Mouse (Mus musculus) limb, embryonic 13.5 days (tissue): Measurements from ENCODE around the gene Ptprg. TPM values are rescaled to one million over a fixed set of nuclear protein-coding genes. Genes with fewer than 3 reads are reported as not detected.

Source experiments
- ATAC-seq: fragments of 200-750 bp; cut with Nextera tagmentation; 2 replicates; pipeline ENCODE4 v1.8.0; 2017; ENCODE audit warnings: low read depth, moderate number of reproducible peaks, moderate TSS enrichment; ENCODE audit not compliant: low FRiP score
- H3K27ac ChIP-seq: fragments of 300-500 bp; sonication (generic); 2 replicates; pipeline ENCODE4 v1.5.1; 2015; ENCODE audit warnings: inconsistent platforms, mild to moderate bottlenecking, moderate library complexity
- H3K27me3 ChIP-seq: fragments of 300-500 bp; sonication (generic); 2 replicates; pipeline ENCODE4 v1.6.1; 2015; ENCODE audit warnings: mild to moderate bottlenecking, inconsistent platforms
- H3K36me3 ChIP-seq: fragments of 300-500 bp; sonication (generic); 2 replicates; pipeline ENCODE4 v1.6.1; 2015; ENCODE audit warnings: inconsistent platforms, mild to moderate bottlenecking, moderate library complexity
- H3K4me1 ChIP-seq: fragments of 300-500 bp; sonication (generic); 2 replicates; pipeline ENCODE4 v1.6.1; 2015; ENCODE audit warnings: inconsistent platforms
- H3K4me2 ChIP-seq: fragments of 300-500 bp; sonication (generic); replicated peaks from 2 replicates; pipeline ENCODE4 v1.6.1; 2015; ENCODE audit warnings: inconsistent platforms, mild to moderate bottlenecking, moderate library complexity
- H3K4me3 ChIP-seq: fragments of 300-500 bp; sonication (generic); 2 replicates; pipeline ENCODE4 v1.5.1; 2015; ENCODE audit warnings: moderate library complexity, mild to moderate bottlenecking, inconsistent platforms
- H3K9ac ChIP-seq: fragments of 300-500 bp; sonication (generic); 2 replicates; pipeline ENCODE4 v1.6.1; 2015; ENCODE audit warnings: mild to moderate bottlenecking, inconsistent platforms
- H3K9me3 ChIP-seq: fragments of 300-500 bp; sonication (generic); 2 replicates; pipeline ENCODE4 v1.6.1; 2016; ENCODE audit warnings: inconsistent platforms
- WGBS: fragments of 180-500 bp; shearing (Covaris S2); methylation state at CpG from one replicate; pipeline ENCODE4 v1.1.7; 2015; 5-methylcytosine and 5-hydroxymethylcytosine counted together
- polyA plus RNA-seq: library from polyadenylated mRNA; unstranded; fragments of >200 nt; fragmentation: Nextera tagmentation; extraction: Ambion mirVana; gene quantifications from 2 replicates; pipeline ENCODE4 v1.2.1, GENCODE M21; 2015

Ptprg gene
- polyA plus RNA-seq, 1 experiment from 2014 or later = 38.4 TPM

- Histone ChIP-seq H3K4me1 (peaks cover 38% of the 10 kb centered on the region), H3K9me3 (no peaks in the 10 kb centered on the region), H3K4me2 (no peak overlapping the region), H3K36me3 (no peaks in the 10 kb centered on the region), H3K4me3 (no peak overlapping the region), H3K27me3 (no peaks in the 10 kb centered on the region), H3K9ac (no peak overlapping the region), H3K27ac (no peak overlapping the region)
- no peak for ATAC-seq
- WGBS = 39% methylated on average over 3 of the region's 3 CpGs
Measured at GRCm38 (mm10) chr14:11857928-11858481, 304.7 kb downstream of the Ptprg start.

- H3K27ac ChIP-seq = no peak overlapping the region
- H3K9me3 ChIP-seq = no peaks in the 10 kb centered on the region
- H3K9ac ChIP-seq = no peak overlapping the region
- H3K36me3 ChIP-seq = no peaks in the 10 kb centered on the region
- WGBS = 90% methylated on average over 3 of the region's 3 CpGs
- no peak for ATAC-seq
- H3K4me3 ChIP-seq = no peak overlapping the region
- H3K27me3 ChIP-seq = no peaks in the 10 kb centered on the region
- H3K4me2 ChIP-seq = no peak overlapping the region
- peaks cover 50% of the 10 kb centered on the region for H3K4me1 ChIP-seq
Measured at GRCm38 (mm10) chr14:11863286-11863685, 310.0 kb downstream of the Ptprg start.

GRCm38 (mm10) chr14:11864840-11865239 lies 311.5 kb downstream of the Ptprg start:
- Histone ChIP-seq H3K4me2 (no peak overlapping the region), H3K27ac (no peak overlapping the region), H3K4me3 (no peak overlapping the region), H3K4me1 (peaks cover 35% of the 10 kb centered on the region), H3K27me3 (no peaks in the 10 kb centered on the region), H3K9me3 (no peaks in the 10 kb centered on the region), H3K9ac (no peak overlapping the region), H3K36me3 (no peaks in the 10 kb centered on the region)
- 29% methylated on average over 3 of the region's 3 CpGs for WGBS
- no peak for ATAC-seq

- Histone ChIP-seq H3K27ac (no peak overlapping the region), H3K4me2 (peak overlapping the region; percentile 25; the same call in 1 of the 2 replicates), H3K27me3 (no peaks in the 10 kb centered on the region), H3K9me3 (no peaks in the 10 kb centered on the region), H3K9ac (no peak overlapping the region), H3K36me3 (no peaks in the 10 kb centered on the region), H3K4me1 (peaks cover 30% of the 10 kb centered on the region), H3K4me3 (no peak overlapping the region)
- WGBS = 12% methylated on average over 5 of the region's 5 CpGs
- ATAC-seq = 0 out of 2 replicates have a peak, but pooled peaks have one; percentile 24
Measured at GRCm38 (mm10) chr14:11865332-11865731, 312.0 kb downstream of the Ptprg start.

- WGBS = 69% methylated on average over 6 of the region's 6 CpGs
- H3K27ac ChIP-seq = no peak overlapping the region
- no peak overlapping the region for H3K9ac ChIP-seq
- H3K4me2 ChIP-seq = no peak overlapping the region
- no peak for ATAC-seq
- H3K27me3 ChIP-seq = no peaks in the 10 kb centered on the region
- H3K36me3 ChIP-seq = no peaks in the 10 kb centered on the region
- no peak overlapping the region for H3K4me3 ChIP-seq
- peaks cover 29% of the 10 kb centered on the region for H3K4me1 ChIP-seq
- H3K9me3 ChIP-seq = no peaks in the 10 kb centered on the region
Measured at GRCm38 (mm10) chr14:11865872-11866271, 312.5 kb downstream of the Ptprg start.

- WGBS = 77% methylated on average over 7 of the region's 7 CpGs
- Histone ChIP-seq H3K27me3 (no peaks in the 10 kb centered on the region), H3K4me2 (no peak overlapping the region), H3K4me1 (peaks cover 34% of the 10 kb centered on the region), H3K4me3 (no peak overlapping the region), H3K36me3 (no peaks in the 10 kb centered on the region), H3K27ac (no peak overlapping the region), H3K9ac (no peak overlapping the region), H3K9me3 (no peaks in the 10 kb centered on the region)
- no peak for ATAC-seq
Measured at GRCm38 (mm10) chr14:11866416-11866815, 313.1 kb downstream of the Ptprg start.

GRCm38 (mm10) chr14:11868636-11869035 lies 315.3 kb downstream of the Ptprg start:
- ATAC-seq = no peak
- H3K27ac ChIP-seq = no peak overlapping the region
- no peaks in the 10 kb centered on the region for H3K27me3 ChIP-seq
- no peak overlapping the region for H3K4me2 ChIP-seq
- no peak overlapping the region for H3K4me3 ChIP-seq
- WGBS = 63% methylated on average over 6 of the region's 6 CpGs
- no peaks in the 10 kb centered on the region for H3K9me3 ChIP-seq
- H3K4me1 ChIP-seq = peaks cover 32% of the 10 kb centered on the region
- no peaks in the 10 kb centered on the region for H3K36me3 ChIP-seq
- no peak overlapping the region for H3K9ac ChIP-seq

GRCm38 (mm10) chr14:11871752-11872344 lies 318.5 kb downstream of the Ptprg start:
- peaks cover 35% of the 10 kb centered on the region for H3K4me1 ChIP-seq

GRCm38 (mm10) chr14:11874266-11874665 lies 320.9 kb downstream of the Ptprg start:
- Histone ChIP-seq H3K4me2 (no peak overlapping the region), H3K9me3 (no peaks in the 10 kb centered on the region), H3K27me3 (no peaks in the 10 kb centered on the region), H3K4me1 (peaks cover 42% of the 10 kb centered on the region), H3K4me3 (no peak overlapping the region), H3K9ac (no peak overlapping the region), H3K36me3 (no peaks in the 10 kb centered on the region), H3K27ac (no peak overlapping the region)
- no peak for ATAC-seq
- 77% methylated on average over 6 of the region's 6 CpGs for WGBS

More at GRCm38 (mm10) chr14:11871752-11872344, 318.5 kb downstream of the Ptprg start:
- H3K36me3 ChIP-seq = no peaks in the 10 kb centered on the region
- H3K4me3 ChIP-seq = no peak overlapping the region
- ATAC-seq = 0 out of 2 replicates have a peak, but pooled peaks have one; percentile 60
- H3K27me3 ChIP-seq = no peaks in the 10 kb centered on the region
- 28% methylated on average over 8 of the region's 8 CpGs for WGBS
- no peak overlapping the region for H3K27ac ChIP-seq
- no peak overlapping the region for H3K4me2 ChIP-seq
- H3K9me3 ChIP-seq = no peaks in the 10 kb centered on the region
- H3K9ac ChIP-seq = no peak overlapping the region

- WGBS = 75% methylated on average over 11 of the region's 11 CpGs
- ATAC-seq = no peak
- peaks cover 52% of the 10 kb centered on the region for H3K4me1 ChIP-seq
- H3K27ac ChIP-seq = no peak overlapping the region
- no peak overlapping the region for H3K9ac ChIP-seq
- H3K9me3 ChIP-seq = no peaks in the 10 kb centered on the region
- H3K4me3 ChIP-seq = no peak overlapping the region
- H3K36me3 ChIP-seq = no peaks in the 10 kb centered on the region
- H3K4me2 ChIP-seq = no peak overlapping the region
- no peaks in the 10 kb centered on the region for H3K27me3 ChIP-seq
Measured at GRCm38 (mm10) chr14:11874960-11875889, 321.9 kb downstream of the Ptprg start.

- Histone ChIP-seq H3K9ac (no peak overlapping the region), H3K27me3 (no peaks in the 10 kb centered on the region), H3K27ac (no peak overlapping the region), H3K4me1 (peaks cover 54% of the 10 kb centered on the region), H3K4me2 (no peak overlapping the region), H3K4me3 (no peak overlapping the region), H3K36me3 (no peaks in the 10 kb centered on the region), H3K9me3 (no peaks in the 10 kb centered on the region)
- WGBS = 83% methylated on average over 3 of the region's 3 CpGs
- ATAC-seq = no peak
Measured at GRCm38 (mm10) chr14:11881082-11881481, 327.8 kb downstream of the Ptprg start.
